Mouse (Mus musculus): ENCODE measurements at regions not wholly inside any gene's neighbourhood (a gene's known extent, or its start where the extent isn't known, plus 50 kb on each side); places are given as distances from the start of the nearest gene placed in this dataset.

DNA sequence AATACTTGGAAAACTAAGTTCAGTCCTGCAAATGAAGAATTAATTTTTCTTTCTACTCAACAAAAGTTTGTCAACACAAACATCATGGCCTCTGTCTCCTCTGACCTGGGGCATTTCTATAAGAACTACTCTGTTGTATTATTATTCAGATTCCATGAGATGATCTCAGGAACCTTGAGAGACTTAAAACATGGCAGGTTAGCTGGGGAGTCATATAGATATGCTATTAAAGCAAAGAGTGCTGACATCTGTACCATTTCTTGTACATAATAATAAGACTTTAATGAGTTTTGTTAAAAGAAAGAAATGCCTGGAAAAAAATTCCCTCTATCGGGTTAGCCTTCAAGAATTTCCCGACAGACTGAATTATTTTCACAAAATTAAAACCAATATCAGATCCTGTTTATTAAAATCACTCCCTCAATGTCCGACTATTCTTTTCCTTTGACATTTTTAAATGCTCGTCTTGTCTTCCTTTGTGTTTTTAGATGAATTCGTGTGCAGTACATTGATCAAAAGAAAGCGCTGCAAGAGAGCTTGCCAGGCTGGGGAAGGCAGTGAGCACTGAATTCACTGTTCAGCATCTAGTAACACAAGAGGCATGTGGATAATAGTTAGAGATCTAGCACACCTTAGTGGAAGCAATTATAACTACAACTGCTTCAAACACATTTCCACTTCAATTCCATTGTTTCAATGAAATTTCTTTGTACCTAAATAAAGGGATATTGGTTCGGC, 145.0 kb upstream of the Cxadr start:
- DNase-seq: peak; percentile 8

- DNase-seq: no peak
Observed at GRCm38 (mm10) chr16:78153899-78154605, 147.2 kb upstream of the Cxadr start.

DNA sequence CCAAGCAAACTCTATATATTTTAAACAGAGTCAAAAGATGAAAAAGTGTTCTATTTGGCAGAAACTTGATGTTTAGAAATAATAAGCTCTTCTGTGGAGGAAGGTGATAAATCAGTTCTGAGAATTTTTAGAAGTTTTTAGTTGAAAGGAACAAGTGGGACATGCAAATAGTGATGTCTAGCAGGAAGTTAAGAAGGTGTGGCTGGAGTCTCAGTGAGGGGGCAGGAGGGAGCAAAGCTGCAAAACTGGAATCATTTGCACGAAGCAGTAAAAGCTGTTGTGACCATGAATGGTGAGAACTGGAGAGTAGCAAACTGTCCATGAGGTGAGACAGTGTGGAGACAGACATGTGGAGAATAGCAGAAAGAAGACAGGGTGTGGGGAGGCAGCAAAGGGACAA, 157.1 kb upstream of the Cxadr start:
- no peak for DNase-seq

GRCm38 (mm10) chr16:78135501-78135900, 165.8 kb upstream of the Cxadr start:
- DNase-seq: peak; percentile 21

DNA sequence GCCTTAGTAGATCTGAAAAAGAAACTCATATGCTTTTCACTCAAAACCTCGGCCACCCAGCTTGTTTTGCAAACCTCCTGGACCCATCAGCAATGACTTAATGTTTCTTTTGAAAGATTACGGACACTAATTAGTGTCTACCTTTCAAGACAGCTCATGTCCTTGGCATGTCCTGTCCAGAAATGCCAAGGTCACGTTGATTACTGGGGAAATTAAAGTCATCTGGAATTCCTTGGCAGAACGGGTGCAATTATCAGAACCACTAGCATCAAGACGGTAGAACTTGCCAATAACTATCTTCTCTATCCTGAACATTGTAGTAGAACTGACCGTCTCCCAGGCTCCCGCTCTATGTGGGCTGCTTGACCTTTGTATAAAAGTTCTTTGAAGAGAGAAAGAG, 166.8 kb upstream of the Cxadr start:
- no peak for DNase-seq

GRCm38 (mm10) chr16:78121668-78122067, 179.6 kb upstream of the Cxadr start:
- no peak for DNase-seq

- DNase-seq: no peak
Observed at GRCm38 (mm10) chr16:78120346-78120899, 180.9 kb upstream of the Cxadr start.

GRCm38 (mm10) chr16:78104246-78104645, 197.0 kb upstream of the Cxadr start:
- no peak for DNase-seq

DNA sequence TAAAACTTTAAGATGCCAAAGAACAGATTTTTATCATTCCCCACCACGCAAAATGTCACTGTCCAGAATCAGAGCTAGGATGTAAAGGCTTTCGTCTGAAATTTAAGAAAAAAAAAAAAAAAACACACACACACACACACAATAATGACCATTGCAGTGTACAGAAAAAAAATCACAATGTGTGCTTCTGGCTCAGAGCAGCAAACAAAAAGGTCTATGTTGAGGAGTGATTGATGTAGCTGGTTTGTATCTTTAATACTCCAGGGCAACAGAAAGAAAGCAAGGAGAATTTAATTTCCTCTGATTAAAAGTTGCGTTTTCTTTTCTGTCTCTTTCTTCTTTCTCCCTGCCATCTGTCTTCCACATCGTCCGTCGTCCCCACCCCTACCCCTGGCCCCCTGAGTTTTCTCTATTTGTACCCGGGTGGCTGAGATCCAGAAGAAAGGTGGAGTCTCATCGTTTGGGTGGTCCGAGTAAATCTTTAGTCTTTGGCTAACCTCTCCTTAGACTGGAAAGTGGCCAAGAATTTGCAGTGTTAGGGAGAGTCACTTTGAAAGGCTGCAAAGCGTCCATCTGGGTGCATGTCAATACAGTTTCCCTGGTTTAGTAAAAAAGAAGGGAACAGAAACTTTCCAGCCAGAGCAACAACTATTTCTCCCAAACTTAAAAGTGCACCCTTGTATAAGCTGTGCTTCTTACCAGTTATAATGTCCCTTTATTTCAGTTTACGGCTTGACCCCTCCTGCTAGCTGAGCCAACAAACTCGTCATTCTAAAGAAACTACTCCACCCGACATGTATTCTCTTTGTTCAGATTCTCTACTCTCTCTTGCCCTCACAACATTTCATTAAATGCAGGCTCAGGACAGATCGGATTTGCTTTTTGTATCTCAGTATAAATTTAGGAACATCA, 199.6 kb upstream of the Cxadr start:
- no peak for DNase-seq

DNA sequence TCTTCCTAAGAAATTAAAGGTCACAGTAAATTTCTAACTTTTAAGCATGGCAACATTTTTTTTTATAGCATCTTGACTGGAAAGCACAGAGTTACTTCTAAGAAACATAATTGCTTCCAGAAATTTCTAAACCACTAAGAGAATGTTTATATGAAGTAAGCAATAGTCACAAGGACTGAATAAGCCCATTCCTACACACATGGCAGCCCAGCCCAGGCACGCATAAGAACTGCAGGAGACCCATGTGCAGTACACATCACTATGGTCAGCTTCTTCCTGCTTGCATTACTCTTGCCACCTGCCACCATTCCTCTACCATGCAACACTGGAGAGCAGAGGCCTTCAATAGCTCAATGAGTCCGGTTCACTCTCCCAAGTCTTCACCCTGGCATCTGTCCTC, 201.4 kb upstream of the Cxadr start:
- DNase-seq: no peak

GRCm38 (mm10) chr16:78099114-78099513, 202.2 kb upstream of the Cxadr start:
- DNase-seq: no peak

DNA sequence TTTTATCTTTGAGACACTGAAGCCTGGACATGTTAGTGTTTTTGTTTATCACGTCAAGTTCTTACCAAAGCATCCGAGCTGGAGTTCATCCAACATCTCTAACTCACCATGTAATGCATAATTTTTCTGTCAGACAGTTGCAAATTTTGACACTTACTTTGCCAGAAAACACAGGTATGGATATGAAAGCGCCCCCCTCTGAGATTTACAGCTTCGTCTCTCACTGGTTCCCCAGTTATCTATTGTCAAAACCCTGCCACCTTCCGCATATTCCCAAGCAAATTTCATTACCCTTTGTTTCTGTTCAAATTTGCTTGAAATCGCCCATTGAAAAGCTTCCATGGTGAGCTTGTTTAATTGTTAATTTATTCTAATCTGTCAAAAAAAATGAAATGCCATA, 202.7 kb upstream of the Cxadr start:
- no peak for DNase-seq

DNA sequence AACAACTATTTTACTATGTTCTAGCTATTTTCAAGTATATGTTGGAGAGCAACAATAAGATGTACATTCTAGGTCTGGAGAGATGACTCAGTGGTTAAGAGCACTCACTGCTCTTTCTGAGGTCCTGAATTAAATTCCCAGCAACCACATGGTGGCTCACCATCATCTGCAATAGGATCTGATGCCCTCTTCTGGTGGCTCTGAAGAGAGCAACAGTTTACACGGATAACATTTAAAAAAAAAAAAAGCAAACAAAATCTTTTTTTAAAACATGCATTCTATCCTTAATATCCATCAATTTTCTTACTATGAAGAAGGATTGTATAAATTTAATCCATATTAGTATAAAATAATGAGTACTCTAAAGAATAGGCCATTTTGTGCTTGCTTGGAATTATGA, 204.7 kb upstream of the Cxadr start:
- DNase-seq: no peak

GRCm38 (mm10) chr16:78090155-78090554, 211.1 kb upstream of the Cxadr start:
- no peak for DNase-seq

- no peak for DNase-seq
Observed at GRCm38 (mm10) chr16:78067532-78068118, 233.7 kb upstream of the Cxadr start.

DNA sequence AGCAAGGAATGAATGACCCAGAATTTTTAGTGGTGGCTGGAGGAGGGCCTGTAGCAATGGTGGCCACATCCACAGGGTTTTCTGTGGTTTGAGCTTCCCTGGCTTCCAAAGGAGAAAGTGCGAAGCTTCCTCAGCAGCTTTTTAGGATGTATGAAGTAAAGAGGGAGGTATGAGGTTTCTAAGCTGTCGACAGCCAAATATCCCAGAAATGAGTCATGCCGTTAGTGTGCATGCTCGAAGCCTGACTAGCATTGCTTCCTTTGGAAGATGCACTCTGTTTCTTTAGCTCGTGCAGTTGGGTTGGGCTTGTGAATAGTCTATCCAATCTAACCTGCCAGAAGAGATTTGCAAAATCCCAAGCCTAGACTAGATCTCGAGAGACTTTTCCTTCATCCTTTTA, 240.8 kb upstream of the Cxadr start:
- no peak for DNase-seq

- no peak for DNase-seq
Observed at GRCm38 (mm10) chr16:78057549-78057948, 243.7 kb upstream of the Cxadr start.

GRCm38 (mm10) chr16:78052133-78052532, 249.2 kb upstream of the Cxadr start:
- no peak for DNase-seq

GRCm38 (mm10) chr16:78040149-78040920, 261.0 kb upstream of the Cxadr start:
- no peak for DNase-seq

- no peak for DNase-seq
Observed at GRCm38 (mm10) chr16:78019605-78020285, 281.5 kb upstream of the Cxadr start.

- no peak for DNase-seq
Observed at GRCm38 (mm10) chr16:78015401-78015800, 285.9 kb upstream of the Cxadr start.

All from adrenal gland, postnatal 25 days (tissue).